16 mouse cellular contexts compared by ENCODE assay signal in the genomic region with DNA sequence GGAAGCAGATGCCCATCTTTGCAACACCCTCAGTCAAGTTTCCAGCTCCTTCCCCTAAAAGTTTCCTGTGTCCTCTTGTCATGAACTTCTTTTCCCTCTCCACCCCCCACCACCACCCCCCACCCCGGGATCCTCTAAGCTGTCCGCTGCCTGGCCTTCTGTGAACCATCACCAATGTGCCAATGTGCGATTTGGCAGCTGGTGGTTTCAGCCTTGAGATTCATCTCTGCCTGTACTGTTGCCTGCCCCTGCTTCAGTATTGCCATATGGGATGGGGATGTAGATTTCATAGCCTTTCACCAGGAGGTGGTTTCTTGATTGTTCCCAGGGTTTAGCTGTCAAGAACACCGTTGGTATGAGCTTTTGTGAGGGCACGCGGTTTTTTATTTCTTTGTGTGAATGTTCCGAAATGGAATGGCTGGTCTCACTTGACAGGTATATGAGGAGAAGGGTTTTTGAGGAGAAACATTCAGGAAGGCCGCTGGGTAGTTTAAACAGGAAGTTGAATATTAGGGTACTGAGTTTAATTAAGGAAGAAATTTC.
DNase-seq lines count a peak whose midpoint lies in the region; ATAC-seq lines count a peak whose summit lies in the region.
"Had no signal": no experiment of that assay in that cellular context is flagged by ENCODE, and none has a peak within 500 bp of the region (broad histone marks: within the 10 kb centered on the region; RNA-seq: fewer than 3 reads in every experiment).

No protein-coding gene starts in this region.

- no peak for ATAC-seq in hindbrain, embryonic 11.5 days (ENCODE audit: low FRiP score)
- ATAC-seq in hindbrain, embryonic 14.5 days (ENCODE audit: low FRiP score) = no peak
- ATAC-seq: liver, embryonic 12.5 days had no signal

- no peak overlapping the region for H3K9ac ChIP-seq in hindbrain, embryonic 11.5 days (ENCODE audit: low read depth, low read length)
- no peak overlapping the region for H3K9ac ChIP-seq in hindbrain, embryonic 14.5 days
- H3K9ac ChIP-seq: hindbrain, embryonic 15.5 days; liver, embryonic 12.5 days; lung, embryonic 14.5 days had no signal

- H3K4me3 ChIP-seq in hindbrain, embryonic 11.5 days (ENCODE audit: low read depth, low read length) = no peak overlapping the region
- H3K4me3 ChIP-seq in hindbrain, embryonic 14.5 days (replicated peaks; ENCODE audit: low read length) = no peak overlapping the region
- no peak overlapping the region for H3K4me3 ChIP-seq in limb, embryonic 10.5 days
- H3K4me3 ChIP-seq: hindbrain, embryonic 15.5 days; liver, embryonic 12.5 days had no signal

- DNase-seq in cerebellum, adult 9-11 months = peak; percentile 21
- no peak for DNase-seq in cerebellum, adult 11-12 months
- DNase-seq in hindbrain, embryonic 11.5 days (ENCODE audit: low spot score) = no peak
- no peak for DNase-seq in hindbrain, embryonic 14.5 days (ENCODE audit: low spot score)
- DNase-seq in brain, adult 2 months (ENCODE audit: low read depth, low spot score) = peak; percentile 39
- DNase-seq in limb, embryonic 10.5 days (ENCODE audit: low spot score) = peak; percentile 56
- no peak for DNase-seq in layer of hippocampus, postnatal 36 days
- no peak for DNase-seq in spleen, adult 18-20 months
- DNase-seq: gastrocnemius, postnatal 25 days; kidney, adult 18-20 months; layer of hippocampus, adult 9-11 months; lung, embryonic 14.5 days; lung, postnatal 4 days; right cerebral cortex, adult 18-20 months had no signal

- 0 out of 2 replicates have a peak overlapping the region, but pooled peaks have one; percentile 78 for H3K27ac ChIP-seq in hindbrain, embryonic 11.5 days (ENCODE audit: low read depth, low read length)
- H3K27ac ChIP-seq in hindbrain, embryonic 14.5 days = no peak overlapping the region
- H3K27ac ChIP-seq in limb, embryonic 10.5 days = peak overlapping the region; percentile 90
- H3K27ac ChIP-seq: liver, embryonic 12.5 days had no signal

- 68% methylated on average over 8 of the region's 8 CpGs for WGBS in hindbrain, embryonic 11.5 days
- WGBS in hindbrain, embryonic 14.5 days = 71% methylated on average over 8 of the region's 8 CpGs
- 34% methylated on average over 8 of the region's 8 CpGs for WGBS in limb, embryonic 10.5 days

- H3K4me2 ChIP-seq in hindbrain, embryonic 11.5 days (replicated peaks; ENCODE audit: low read depth, low read length) = no peak overlapping the region
- no peak overlapping the region for H3K4me2 ChIP-seq in hindbrain, embryonic 14.5 days (replicated peaks)
- H3K4me2 ChIP-seq: hindbrain, embryonic 15.5 days; liver, embryonic 12.5 days; lung, embryonic 14.5 days had no signal

- H3K4me1 ChIP-seq in hindbrain, embryonic 11.5 days (replicated peaks; ENCODE audit: control insufficient read depth, insufficient read depth, low read length) = peaks cover 9% of the 10 kb centered on the region
- peaks cover 29% of the 10 kb centered on the region for H3K4me1 ChIP-seq in hindbrain, embryonic 14.5 days (replicated peaks; ENCODE audit: control insufficient read depth, insufficient read depth, low read length)
- peaks cover 59% of the 10 kb centered on the region for H3K4me1 ChIP-seq in limb, embryonic 10.5 days
- H3K4me1 ChIP-seq: liver, embryonic 12.5 days had no signal

- no peaks in the 10 kb centered on the region for H3K9me3 ChIP-seq in hindbrain, embryonic 11.5 days (ENCODE audit: control insufficient read depth, low read length)
- no peaks in the 10 kb centered on the region for H3K9me3 ChIP-seq in hindbrain, embryonic 14.5 days (ENCODE audit: control insufficient read depth, low read length)
- no peaks in the 10 kb centered on the region for H3K9me3 ChIP-seq in limb, embryonic 10.5 days (replicated peaks)
- H3K9me3 ChIP-seq: hindbrain, embryonic 15.5 days; liver, embryonic 12.5 days had no signal

- H3K36me3 ChIP-seq in hindbrain, embryonic 11.5 days (ENCODE audit: control insufficient read depth, insufficient read depth, low read length) = no peaks in the 10 kb centered on the region
- no peaks in the 10 kb centered on the region for H3K36me3 ChIP-seq in hindbrain, embryonic 14.5 days (replicated peaks; ENCODE audit: control insufficient read depth, insufficient read depth)
- H3K36me3 ChIP-seq in limb, embryonic 10.5 days = no peaks in the 10 kb centered on the region
- H3K36me3 ChIP-seq: hindbrain, embryonic 15.5 days; liver, embryonic 12.5 days had no signal

- H3K27me3 ChIP-seq in hindbrain, embryonic 11.5 days (ENCODE audit: control insufficient read depth, insufficient read depth, low read length) = no peaks in the 10 kb centered on the region
- no peaks in the 10 kb centered on the region for H3K27me3 ChIP-seq in hindbrain, embryonic 14.5 days (ENCODE audit: control insufficient read depth, insufficient read depth, low read length)
- H3K27me3 ChIP-seq in limb, embryonic 10.5 days (ENCODE audit: low read depth, poor library complexity, severe bottlenecking) = no peaks in the 10 kb centered on the region
- H3K27me3 ChIP-seq: hindbrain, embryonic 15.5 days; liver, embryonic 12.5 days had no signal

Comparison
In these comparisons a context has a peak if more than half of its experiments do, and no peak if none do; other contexts are left out.
1. DNase-seq: peak in cerebellum, adult 9-11 months (single experiment), brain, adult 2 months (single experiment) and limb, embryonic 10.5 days (single experiment); none in cerebellum, adult 11-12 months (single experiment), hindbrain, embryonic 11.5 days (single experiment), hindbrain, embryonic 14.5 days (single experiment), layer of hippocampus, postnatal 36 days (0 of 2) and spleen, adult 18-20 months (0 of 2).